Mouse (Mus musculus): Measurements from ENCODE around the gene Mdfi. TPM values are rescaled to one million over a fixed set of nuclear protein-coding genes. Genes with fewer than 3 reads are reported as not detected.

Mdfi gene
- polyA plus RNA-seq, 1 experiment: 36.2 TPM

DNA sequence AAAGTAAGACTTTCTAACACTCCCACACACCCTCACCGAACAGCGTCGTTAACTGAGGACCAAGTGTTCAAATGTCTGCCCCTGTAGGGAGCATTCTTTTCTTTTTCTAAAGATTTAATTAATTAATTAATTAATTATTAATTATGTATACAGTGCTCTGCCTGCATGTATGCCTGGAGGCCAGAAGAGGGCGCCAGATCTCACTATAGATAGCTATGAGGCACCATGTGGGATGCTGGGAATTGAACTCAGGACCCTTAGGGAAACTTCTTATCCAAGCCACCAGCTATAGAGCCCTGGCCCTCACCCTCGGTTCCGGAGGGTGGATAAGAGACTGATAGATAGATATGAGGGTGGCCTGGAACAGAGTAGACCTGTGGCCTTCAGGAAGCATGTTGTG is 13.5 kb upstream of the Mdfi start:
- no peak for DNase-seq (ENCODE audit: low spot score)

GRCm38 (mm10) chr17:47845609-47846008 is 11.1 kb upstream of the Mdfi start:
- DNase-seq (ENCODE audit: low spot score): no peak

DNA sequence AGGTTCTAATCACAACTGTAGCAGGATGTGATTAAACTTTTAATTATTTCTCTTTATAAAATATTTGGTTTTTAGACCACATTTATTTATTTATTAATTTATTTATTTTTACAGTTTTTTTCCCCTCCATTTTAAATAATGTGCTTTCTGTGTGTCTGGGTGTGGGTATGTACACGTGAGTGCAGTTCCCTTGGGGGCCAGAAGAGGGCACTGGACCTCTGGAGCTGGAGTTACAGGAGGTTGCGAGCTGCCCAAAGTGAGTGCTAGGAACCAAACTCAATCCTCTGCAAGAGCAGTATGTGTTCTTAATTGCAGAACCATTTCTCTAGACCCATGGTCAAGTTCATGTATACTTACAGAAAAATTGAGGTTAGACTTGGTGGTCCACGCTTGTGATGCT is 9.0 kb upstream of the Mdfi start:
- DNase-seq (ENCODE audit: low spot score): no peak

DNA sequence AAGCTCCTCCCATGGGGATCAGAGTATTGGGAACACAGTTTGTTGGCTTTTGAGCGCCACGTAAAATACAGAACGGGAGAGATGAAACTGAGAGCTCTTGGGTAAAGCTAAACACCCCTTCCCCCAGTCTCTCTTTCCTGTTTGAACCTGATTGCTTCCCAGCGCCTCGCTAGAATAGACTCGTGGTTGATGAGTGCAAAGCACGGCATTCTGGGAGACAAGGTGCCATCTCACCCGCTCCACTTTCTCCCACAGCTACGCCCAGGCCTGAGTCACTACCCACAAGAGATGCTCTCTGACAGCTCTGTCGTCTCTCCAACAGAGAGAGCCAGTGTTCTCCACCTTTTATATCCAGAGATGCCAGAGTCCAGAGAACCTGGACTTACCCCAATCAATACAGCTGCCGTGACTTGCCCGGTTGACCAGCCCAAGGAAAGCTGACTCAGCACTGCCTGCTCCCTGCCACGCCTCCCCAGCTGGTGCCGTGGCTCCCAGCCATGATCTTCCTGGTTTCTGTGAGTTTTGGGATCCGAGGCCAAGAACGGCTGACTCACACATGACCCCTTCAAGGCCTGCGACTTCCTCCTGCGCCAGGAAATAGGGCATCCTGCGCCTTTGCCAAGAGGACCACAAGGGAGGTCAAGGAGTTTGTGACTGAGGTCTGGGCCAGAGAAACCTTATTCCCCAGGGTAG is 7.6 kb upstream of the Mdfi start:
- peak; percentile 54 for DNase-seq (ENCODE audit: low spot score)

- DNase-seq (ENCODE audit: low spot score): no peak
Observed at GRCm38 (mm10) chr17:47841521-47841920, 7.0 kb upstream of the Mdfi start.

- DNase-seq (ENCODE audit: low spot score): no peak
Observed at GRCm38 (mm10) chr17:47837808-47838207, 3.3 kb upstream of the Mdfi start.

DNA sequence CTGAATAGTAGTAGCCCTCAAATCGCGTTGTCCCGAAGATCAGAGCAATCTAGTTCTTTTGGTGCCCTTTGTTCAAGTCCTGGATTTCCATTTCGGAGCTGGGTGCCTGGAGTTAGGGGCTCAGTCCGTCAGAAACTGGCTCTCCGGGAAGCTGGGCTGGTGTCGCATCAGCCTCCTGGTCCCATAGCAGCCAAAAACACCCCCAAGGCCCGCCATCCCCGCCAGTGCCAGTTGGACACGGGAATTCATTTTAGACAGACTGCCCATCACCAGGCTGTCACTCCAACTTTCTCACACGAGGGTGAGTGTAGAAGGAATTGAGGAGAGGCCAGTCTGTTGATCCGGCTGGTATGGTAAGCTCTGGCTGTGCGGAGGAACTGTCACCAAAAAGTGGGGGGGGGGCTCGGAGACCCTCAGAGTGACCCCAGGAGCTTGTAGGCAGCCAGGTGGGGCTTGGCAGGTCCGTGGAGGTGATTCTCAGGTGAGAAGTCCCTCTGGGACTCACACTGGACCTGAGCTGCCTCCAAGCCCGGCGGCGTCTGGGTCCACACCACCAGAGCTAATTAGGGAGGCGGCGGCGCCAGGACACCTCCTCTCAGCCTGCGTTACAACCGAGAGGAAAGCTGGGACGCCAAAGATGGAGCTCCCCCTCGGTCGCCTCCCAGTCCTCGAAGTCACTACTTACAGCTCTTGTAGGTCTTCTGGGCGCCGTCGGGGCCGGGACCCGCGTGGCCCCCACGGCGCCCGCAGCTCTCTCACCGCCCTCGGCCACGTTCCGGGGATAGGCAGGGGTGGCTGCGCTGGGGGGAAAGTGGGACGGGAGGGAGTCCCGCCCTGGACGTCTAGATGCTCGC is 636 bp downstream of the Mdfi start:
- DNase-seq (ENCODE audit: low spot score): no peak

DNA sequence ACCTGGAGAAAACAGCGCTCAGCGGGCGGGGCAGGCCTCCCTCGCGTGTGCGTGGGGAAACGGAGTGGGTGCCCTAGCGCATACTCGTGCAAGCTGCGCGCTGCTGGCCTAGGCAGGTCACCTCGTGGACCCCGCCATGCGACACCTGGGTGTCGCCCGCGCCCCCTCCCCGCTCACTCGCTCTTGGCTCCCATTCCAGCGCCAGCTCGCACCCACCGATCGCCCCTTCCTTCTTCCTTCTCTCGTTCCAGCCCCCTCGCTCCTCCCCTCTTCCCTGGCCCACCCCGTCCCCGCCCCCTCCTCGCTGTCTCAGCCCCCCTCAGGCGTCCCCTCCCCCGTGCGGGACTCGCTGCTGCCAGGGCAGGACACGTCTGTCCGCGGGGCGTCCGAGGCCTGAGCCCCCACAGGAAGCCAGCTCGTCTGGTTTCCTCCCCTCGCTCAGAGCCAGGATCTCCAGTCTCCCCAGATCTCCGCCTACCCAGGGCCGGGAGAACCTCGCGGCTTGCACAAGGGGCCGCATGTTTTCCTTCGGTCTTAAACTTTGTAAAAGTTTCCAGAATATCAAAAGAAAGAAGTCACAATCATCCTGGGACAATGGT is 1.4 kb downstream of the Mdfi start:
- DNase-seq (ENCODE audit: low spot score): no peak

DNA sequence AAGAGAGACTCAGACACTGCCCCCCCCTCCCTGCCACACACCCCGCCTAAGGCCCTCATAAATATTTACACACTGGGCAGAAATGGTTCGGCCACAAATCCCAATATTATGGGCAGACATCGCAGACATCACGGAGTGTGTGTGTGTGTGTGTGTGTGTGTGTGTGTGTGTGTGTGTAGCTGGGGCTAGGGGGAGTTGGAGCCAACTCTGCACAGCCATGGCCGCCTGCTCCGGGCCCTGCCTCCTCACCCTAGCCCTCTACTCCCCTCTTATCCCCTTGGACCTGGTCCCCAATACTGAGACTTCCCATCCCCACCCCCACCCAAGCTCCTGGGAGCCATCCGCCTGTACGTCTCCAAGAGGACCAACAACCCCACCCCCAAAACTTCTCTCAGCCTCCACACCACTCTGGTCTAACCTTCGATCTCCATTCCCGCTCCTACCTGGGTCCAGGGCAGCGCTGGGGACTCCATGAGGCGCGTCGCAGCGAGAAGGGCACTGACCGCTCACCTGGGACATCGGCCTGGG is 1.9 kb downstream of the Mdfi start:
- DNase-seq (ENCODE audit: low spot score): no peak

GRCm38 (mm10) chr17:47831772-47832171 is 2.7 kb downstream of the Mdfi start:
- DNase-seq (ENCODE audit: low spot score): no peak

GRCm38 (mm10) chr17:47831161-47831560 is 3.3 kb downstream of the Mdfi start:
- DNase-seq (ENCODE audit: low spot score): no peak

DNA sequence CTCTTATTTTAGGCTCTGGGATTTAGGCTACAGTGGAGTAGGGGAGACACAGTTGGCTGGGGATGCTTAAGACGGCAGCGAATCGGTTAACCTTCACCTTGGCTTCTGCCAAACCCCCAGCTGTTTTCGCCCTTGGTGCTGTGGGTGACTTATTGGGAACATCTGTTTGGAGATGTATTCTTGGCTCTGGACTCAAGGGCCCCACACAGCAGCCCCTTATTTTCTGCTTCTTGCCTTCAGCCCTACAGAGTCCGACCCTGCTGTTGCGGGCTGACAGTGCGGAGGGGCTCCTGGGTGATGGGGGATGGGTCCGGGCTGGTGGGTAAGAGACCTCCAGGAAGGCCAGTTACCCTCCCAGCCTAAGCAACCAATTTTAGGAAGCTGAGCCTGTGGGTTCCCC is 13.2 kb downstream of the Mdfi start:
- no peak for DNase-seq (ENCODE audit: low spot score)

DNA sequence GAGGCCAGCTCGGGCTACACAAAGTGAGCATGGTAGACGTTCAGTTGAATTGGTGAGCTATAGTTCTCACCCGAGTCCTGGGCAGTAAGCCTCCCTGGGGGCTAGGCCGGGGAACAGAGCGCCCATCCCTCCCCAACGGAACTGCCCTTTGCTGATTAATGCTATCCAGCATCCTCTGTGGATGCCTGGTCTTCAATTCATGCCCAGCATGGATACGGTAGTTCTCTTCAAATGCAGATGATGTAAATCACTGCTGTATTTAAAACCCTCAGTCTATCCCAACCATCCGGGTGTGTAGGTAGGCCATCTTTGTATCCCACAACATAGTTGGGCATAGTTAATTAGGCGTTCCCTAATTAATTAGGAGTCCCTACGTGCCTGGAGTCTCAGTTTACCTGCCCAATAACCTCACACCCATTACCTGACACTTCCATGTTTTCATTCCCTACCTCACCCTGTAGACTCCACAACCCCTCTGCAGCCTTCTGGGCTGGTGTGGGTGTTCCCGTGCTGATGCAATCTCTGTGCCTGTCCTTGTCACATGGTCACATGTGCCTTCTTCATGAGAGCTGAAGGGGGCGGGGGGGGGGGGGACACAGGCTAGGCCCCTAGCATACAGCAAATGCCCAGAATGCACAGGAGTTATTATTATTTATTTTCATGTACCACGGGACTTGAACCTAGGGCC is 16.3 kb downstream of the Mdfi start:
- DNase-seq (ENCODE audit: low spot score): no peak

DNA sequence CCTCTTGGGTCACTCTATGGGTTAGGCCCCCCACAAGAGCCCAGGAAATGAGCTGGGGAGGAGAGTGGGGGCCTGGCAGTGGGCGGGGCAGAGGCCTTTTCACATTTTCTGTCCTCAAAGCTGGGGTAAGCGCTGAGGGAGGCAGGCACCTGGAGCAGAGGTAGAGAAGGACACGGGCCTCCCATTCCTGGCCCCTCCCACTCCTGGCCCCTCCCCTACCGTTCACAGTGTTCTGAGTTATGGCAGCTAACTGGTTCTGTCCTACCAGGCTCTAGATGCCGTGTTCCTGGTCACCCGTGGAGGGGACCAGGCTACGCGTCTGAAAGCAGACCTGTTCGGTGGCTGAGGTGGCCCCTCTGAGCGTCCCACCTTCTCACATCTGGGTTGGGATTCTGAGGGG is 19.0 kb downstream of the Mdfi start:
- no peak for DNase-seq (ENCODE audit: low spot score)

GRCm38 (mm10) chr17:47814496-47814895 is 20.0 kb downstream of the Mdfi start:
- no peak for DNase-seq (ENCODE audit: low spot score)

DNA sequence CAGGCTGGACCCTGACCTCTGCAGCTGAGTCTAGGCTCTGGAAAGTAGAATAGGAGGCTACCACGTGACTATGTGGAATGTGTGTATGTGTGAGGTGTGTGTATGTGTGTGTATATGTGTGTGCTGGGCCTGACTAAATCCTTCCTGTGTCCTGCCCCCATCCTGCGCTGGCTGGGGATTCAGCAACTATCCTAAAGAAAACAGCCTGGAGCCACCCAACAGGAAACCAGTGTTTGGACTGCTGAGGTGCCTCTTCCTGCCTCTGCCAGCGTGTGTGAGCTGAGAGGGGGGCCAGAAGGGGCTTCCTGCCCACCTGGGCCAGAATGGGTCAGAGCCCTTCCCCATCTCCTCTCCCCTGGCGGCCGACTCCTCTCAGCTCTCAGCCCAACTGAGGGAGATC is 20.9 kb downstream of the Mdfi start:
- no peak for DNase-seq (ENCODE audit: low spot score)

GRCm38 (mm10) chr17:47812200-47812599 is 22.3 kb downstream of the Mdfi start:
- DNase-seq (ENCODE audit: low spot score): no peak

GRCm38 (mm10) chr17:47811265-47811800 is 23.2 kb downstream of the Mdfi start:
- DNase-seq (ENCODE audit: low spot score): no peak

GRCm38 (mm10) chr17:47806230-47806629 is 28.3 kb downstream of the Mdfi start:
- DNase-seq (ENCODE audit: low spot score): no peak

GRCm38 (mm10) chr17:47805047-47805835 is 29.2 kb downstream of the Mdfi start:
- no peak for DNase-seq (ENCODE audit: low spot score)

GRCm38 (mm10) chr17:47803662-47804061 is 30.8 kb downstream of the Mdfi start:
- DNase-seq (ENCODE audit: low spot score): no peak

All from urinary bladder, adult 2 months (tissue).